Mouse (Mus musculus) gastrocnemius, postnatal 10 days (tissue): Measurements from ENCODE around the gene Prpmp5. TPM values are rescaled to one million over a fixed set of nuclear protein-coding genes. Genes with fewer than 3 reads are reported as not detected.
"Not testable (repeated sequence)": the region's sequence is repeated elsewhere in the genome, so short reads cannot be mapped to it uniquely, and the experiment has no call there.

Experiments
- DNase-seq: peaks from one replicate; pipeline ENCODE4 v3.0.0; 2021; ENCODE audit warnings: mixed read lengths
- long read RNA-seq, 2 experiments: library from polyadenylated mRNA; stranded (forward); transcript quantifications; one replicate each; pipeline ENCODE4 v2.0.0; 2021
- total RNA-seq, 2 experiments: library from RNA; stranded (reverse); gene quantifications; 2 replicates each; pipeline ENCODE4 v1.2.3; 2021

The Prpmp5 gene
- not detected for total RNA-seq
- long read RNA-seq, experiment 1 = 0 reads
- long read RNA-seq, experiment 2 = 0 reads

- DNase-seq = not testable (repeated sequence)
Observed at GRCm38 (mm10) chr6:132314657-132315056, at the start of gene Prpmp5. Gene Prpmp5 (minus strand): TSS chr6:132314757.

- not testable (repeated sequence) for DNase-seq
Observed at GRCm38 (mm10) chr6:132364034-132364433, 49.5 kb upstream of the Prpmp5 start, which contains the start of gene Gm8882. Gene Gm8882 (minus strand): TSS chr6:132364134.

Other genes starting within 250 kb of the Prpmp5 start
- gene Prb1, start 104.2 kb downstream of the Prpmp5 start, total RNA-seq = not detected
- gene Gm8882, start 49.4 kb upstream of the Prpmp5 start, total RNA-seq = not detected